Mouse (Mus musculus): Measurements from ENCODE around the gene Fbh1. TPM values are rescaled to one million over a fixed set of nuclear protein-coding genes. Genes with fewer than 3 reads are reported as not detected.

Gene Fbh1
- total and polyA plus RNA-seq, 3 experiments: 20.8 to 81.3 (median 51.2) TPM

GRCm38 (mm10) chr2:11693352-11693751 lies 84.0 kb downstream of the Fbh1 start:
- TF ChIP-seq GATA1 (IDR thresholded peaks at IDR 0.05; ENCODE audit: borderline replicate concordance, low read length): no peak
- no peak for TF ChIP-seq GATA2 (IDR thresholded peaks at IDR 0.05; ENCODE audit: borderline replicate concordance, low read depth, low read length)
- Histone ChIP-seq H3K36me3 (replicated peaks) (no peaks in the 10 kb centered on the region), H3K4me3 (ENCODE audit: low read depth, low read length) (no peak overlapping the region), H3K9me3 (replicated peaks) (no peaks in the 10 kb centered on the region), H3K4me1 (ENCODE audit: insufficient read depth, low read depth, low read length) (no peaks in the 10 kb centered on the region), H3K27me3 (ENCODE audit: insufficient read depth, low read length) (no peaks in the 10 kb centered on the region)
- DNase-seq (ENCODE audit: low spot score) (no peak), ATAC-seq (ENCODE audit: extremely low read depth, insufficient number of reproducible peaks, low FRiP score, poor library complexity, severe bottlenecking) (no peak)

Other genes starting within 250 kb of the Fbh1 start
- not detected in 2 replicates for gene Pfkfb3, start 223.5 kb downstream of the Fbh1 start, total RNA-seq (2014; fragmentation: Nextera tagmentation)
- 0.12 and 1.1 TPM in 2 replicates for gene Pfkfb3, start 223.5 kb downstream of the Fbh1 start, total RNA-seq (2017)
- gene Pfkfb3, start 223.5 kb downstream of the Fbh1 start, polyA plus RNA-seq (2012): not detected in 2 replicates
- 118 and 138 TPM in 2 replicates for gene Rbm17, start 173.4 kb downstream of the Fbh1 start, total RNA-seq (2014; fragmentation: Nextera tagmentation)
- 153 and 184 TPM in 2 replicates for gene Rbm17, start 173.4 kb downstream of the Fbh1 start, total RNA-seq (2017)
- 86.5 and 101 TPM in 2 replicates for gene Rbm17, start 173.4 kb downstream of the Fbh1 start, polyA plus RNA-seq (2012)
- gene Gm17490, start 151.3 kb downstream of the Fbh1 start, total RNA-seq (2014; fragmentation: Nextera tagmentation): not detected in 2 replicates
- not detected in 2 replicates for gene Gm17490, start 151.3 kb downstream of the Fbh1 start, total RNA-seq (2017)
- gene Gm17490, start 151.3 kb downstream of the Fbh1 start, polyA plus RNA-seq (2012): not detected in 2 replicates
- gene Il2ra, start 134.8 kb downstream of the Fbh1 start, total RNA-seq (2014; fragmentation: Nextera tagmentation): not detected in 2 replicates
- gene Il2ra, start 134.8 kb downstream of the Fbh1 start, total RNA-seq (2017): 0.44 and 1.0 TPM in 2 replicates
- not detected in 2 replicates for gene Il2ra, start 134.8 kb downstream of the Fbh1 start, polyA plus RNA-seq (2012)
- not detected in 2 replicates for gene Il15ra, start 72.3 kb downstream of the Fbh1 start, total RNA-seq (2014; fragmentation: Nextera tagmentation)
- gene Il15ra, start 72.3 kb downstream of the Fbh1 start, total RNA-seq (2017): 0.27 and 0.64 TPM in 2 replicates
- not detected in 2 replicates for gene Il15ra, start 72.3 kb downstream of the Fbh1 start, polyA plus RNA-seq (2012)
- gene Ankrd16, start 294 bp upstream of the Fbh1 start, total RNA-seq (2014; fragmentation: Nextera tagmentation): 26.3 and 29.7 TPM in 2 replicates
- 49.4 TPM in 2 replicates for gene Ankrd16, start 294 bp upstream of the Fbh1 start, total RNA-seq (2017)
- gene Ankrd16, start 294 bp upstream of the Fbh1 start, polyA plus RNA-seq (2012): 8.0 TPM in 2 replicates